Mouse (Mus musculus): ENCODE data around the gene Hrc. TPM values are rescaled to one million over a fixed set of nuclear protein-coding genes. Genes with fewer than 3 reads are reported as not detected.

Gene Hrc
- polyA plus RNA-seq, 1 experiment from 2014 or later: 0.60 TPM

GRCm38 (mm10) chr7:45366652-45367019, 31.5 kb downstream of the Hrc start, which contains the start of gene Ppfia3:
Gene Ppfia3, minus strand, starts transcription at chr7:45367019.
- no peak within 1 kb of the TSS for H3K27ac ChIP-seq (ENCODE audit: low read length)
- peak within 1 kb of the TSS; percentile 63 for H3K9ac ChIP-seq (ENCODE audit: low read depth, low read length)
- no peaks in the 10 kb centered on the region for H3K36me3 ChIP-seq (ENCODE audit: control insufficient read depth, insufficient read depth)
- H3K9me3 ChIP-seq (replicated peaks; ENCODE audit: control insufficient read depth, low read length): no peaks in the 10 kb centered on the region
- H3K4me2 ChIP-seq (ENCODE audit: low read depth, low read length): peak within 1 kb of the TSS; percentile 91
- H3K4me3 ChIP-seq (ENCODE audit: low read depth, low read length): peak within 1 kb of the TSS; percentile 65
- peaks cover 33% of the 10 kb centered on the region for H3K4me1 ChIP-seq (ENCODE audit: control insufficient read depth, low read depth, low read length)
- ATAC-seq (ENCODE audit: low read depth): no peak
- H3K27me3 ChIP-seq (ENCODE audit: control insufficient read depth, insufficient read depth, low read depth, low read length): peaks cover 74% of the 10 kb centered on the region
- WGBS (ENCODE audit: insufficient replicate concordance): 0% methylated on average over 21 of the region's 26 CpGs

GRCm38 (mm10) chr7:45367020-45367880, 32.2 kb downstream of the Hrc start:
- Histone ChIP-seq H3K27me3 (ENCODE audit: control insufficient read depth, insufficient read depth, low read depth, low read length) (peaks cover 68% of the 10 kb centered on the region), H3K9me3 (replicated peaks; ENCODE audit: control insufficient read depth, low read length) (no peaks in the 10 kb centered on the region), H3K4me2 (ENCODE audit: low read depth, low read length) (peak overlapping the region; percentile 91), H3K36me3 (ENCODE audit: control insufficient read depth, insufficient read depth) (no peaks in the 10 kb centered on the region), H3K9ac (ENCODE audit: low read depth, low read length) (peak overlapping the region; percentile 63), H3K27ac (ENCODE audit: low read length) (no peak overlapping the region), H3K4me1 (ENCODE audit: control insufficient read depth, low read depth, low read length) (peaks cover 30% of the 10 kb centered on the region), H3K4me3 (ENCODE audit: low read depth, low read length) (peak overlapping the region; percentile 65)
- peak; percentile 87 for ATAC-seq (ENCODE audit: low read depth)
- WGBS (ENCODE audit: insufficient replicate concordance): under 1% methylated on average over 70 of the region's 70 CpGs

- Histone ChIP-seq H3K9me3 (replicated peaks; ENCODE audit: control insufficient read depth, low read length) (no peaks in the 10 kb centered on the region), H3K4me3 (ENCODE audit: low read depth, low read length) (no peak overlapping the region; the same call in 1 of the 2 replicates), H3K4me1 (ENCODE audit: control insufficient read depth, low read depth, low read length) (peaks cover 28% of the 10 kb centered on the region), H3K36me3 (ENCODE audit: control insufficient read depth, insufficient read depth) (peaks cover 4% of the 10 kb centered on the region; the same call in 1 of the 2 replicates), H3K9ac (ENCODE audit: low read depth, low read length) (no peak overlapping the region), H3K4me2 (ENCODE audit: low read depth, low read length) (0 out of 2 replicates have a peak overlapping the region, but pooled peaks have one; percentile 91), H3K27me3 (ENCODE audit: control insufficient read depth, insufficient read depth, low read depth, low read length) (peaks cover 59% of the 10 kb centered on the region), H3K27ac (ENCODE audit: low read length) (no peak overlapping the region)
- ATAC-seq (ENCODE audit: low read depth): no peak
- WGBS (ENCODE audit: insufficient replicate concordance): 76% methylated on average over 15 of the region's 15 CpGs
Observed at GRCm38 (mm10) chr7:45368178-45368577, 33.1 kb downstream of the Hrc start.

- Histone ChIP-seq H3K4me1 (ENCODE audit: control insufficient read depth, low read depth, low read length) (peaks cover 28% of the 10 kb centered on the region), H3K36me3 (ENCODE audit: control insufficient read depth, insufficient read depth) (peaks cover 4% of the 10 kb centered on the region; the same call in 1 of the 2 replicates), H3K27me3 (ENCODE audit: control insufficient read depth, insufficient read depth, low read depth, low read length) (peaks cover 49% of the 10 kb centered on the region), H3K4me3 (ENCODE audit: low read depth, low read length) (no peak overlapping the region), H3K4me2 (ENCODE audit: low read depth, low read length) (no peak overlapping the region), H3K9ac (ENCODE audit: low read depth, low read length) (no peak overlapping the region), H3K27ac (ENCODE audit: low read length) (no peak overlapping the region), H3K9me3 (replicated peaks; ENCODE audit: control insufficient read depth, low read length) (no peaks in the 10 kb centered on the region)
- 59% methylated on average over 16 of the region's 16 CpGs for WGBS (ENCODE audit: insufficient replicate concordance)
- no peak for ATAC-seq (ENCODE audit: low read depth)
Observed at GRCm38 (mm10) chr7:45369022-45369745, 34.1 kb downstream of the Hrc start.

GRCm38 (mm10) chr7:45369836-45370474, 34.9 kb downstream of the Hrc start:
- Histone ChIP-seq H3K4me3 (ENCODE audit: low read depth, low read length) (peak overlapping the region; percentile 54), H3K4me2 (ENCODE audit: low read depth, low read length) (peak overlapping the region; percentile 74), H3K27ac (ENCODE audit: low read length) (no peak overlapping the region), H3K9ac (ENCODE audit: low read depth, low read length) (peak overlapping the region; percentile 0; the same call in 1 of the 2 replicates), H3K27me3 (ENCODE audit: control insufficient read depth, insufficient read depth, low read depth, low read length) (peaks cover 42% of the 10 kb centered on the region), H3K4me1 (ENCODE audit: control insufficient read depth, low read depth, low read length) (peaks cover 28% of the 10 kb centered on the region), H3K36me3 (ENCODE audit: control insufficient read depth, insufficient read depth) (peaks cover 4% of the 10 kb centered on the region; the same call in 1 of the 2 replicates), H3K9me3 (replicated peaks; ENCODE audit: control insufficient read depth, low read length) (no peaks in the 10 kb centered on the region)
- no peak for ATAC-seq (ENCODE audit: low read depth)
- 8% methylated on average over 52 of the region's 52 CpGs for WGBS (ENCODE audit: insufficient replicate concordance)

GRCm38 (mm10) chr7:45370475-45371311, 35.6 kb downstream of the Hrc start, which contains the start of gene Lin7b:
Gene Lin7b, minus strand, starts transcription at chr7:45370583.
- H3K4me3 ChIP-seq (ENCODE audit: low read depth, low read length): peak within 1 kb of the TSS; percentile 54
- peak; percentile 76 for ATAC-seq (ENCODE audit: low read depth)
- peak within 1 kb of the TSS; percentile 0; the same call in 1 of the 2 replicates for H3K9ac ChIP-seq (ENCODE audit: low read depth, low read length)
- no peak within 1 kb of the TSS for H3K27ac ChIP-seq (ENCODE audit: low read length)
- H3K27me3 ChIP-seq (ENCODE audit: control insufficient read depth, insufficient read depth, low read depth, low read length): peaks cover 34% of the 10 kb centered on the region
- peaks cover 10% of the 10 kb centered on the region for H3K36me3 ChIP-seq (ENCODE audit: control insufficient read depth, insufficient read depth)
- peak within 1 kb of the TSS; percentile 74 for H3K4me2 ChIP-seq (ENCODE audit: low read depth, low read length)
- no peaks in the 10 kb centered on the region for H3K9me3 ChIP-seq (replicated peaks; ENCODE audit: control insufficient read depth, low read length)
- WGBS (ENCODE audit: insufficient replicate concordance): 7% methylated on average over 28 of the region's 28 CpGs
- H3K4me1 ChIP-seq (ENCODE audit: control insufficient read depth, low read depth, low read length): peaks cover 28% of the 10 kb centered on the region

- Histone ChIP-seq H3K27ac (ENCODE audit: low read length) (no peak overlapping the region), H3K36me3 (ENCODE audit: control insufficient read depth, insufficient read depth) (peaks cover 25% of the 10 kb centered on the region), H3K4me3 (ENCODE audit: low read depth, low read length) (no peak overlapping the region), H3K9ac (ENCODE audit: low read depth, low read length) (no peak overlapping the region), H3K27me3 (ENCODE audit: control insufficient read depth, insufficient read depth, low read depth, low read length) (peaks cover 22% of the 10 kb centered on the region), H3K4me2 (ENCODE audit: low read depth, low read length) (no peak overlapping the region), H3K9me3 (replicated peaks; ENCODE audit: control insufficient read depth, low read length) (no peaks in the 10 kb centered on the region), H3K4me1 (ENCODE audit: control insufficient read depth, low read depth, low read length) (peaks cover 19% of the 10 kb centered on the region)
- WGBS (ENCODE audit: insufficient replicate concordance): 74% methylated on average over 5 of the region's 5 CpGs
- ATAC-seq (ENCODE audit: low read depth): no peak
Observed at GRCm38 (mm10) chr7:45372371-45372770, 37.3 kb downstream of the Hrc start.

GRCm38 (mm10) chr7:45374620-45375019, 39.5 kb downstream of the Hrc start:
- Histone ChIP-seq H3K9ac (ENCODE audit: low read depth, low read length) (no peak overlapping the region), H3K4me1 (ENCODE audit: control insufficient read depth, low read depth, low read length) (peaks cover 12% of the 10 kb centered on the region), H3K27ac (ENCODE audit: low read length) (no peak overlapping the region), H3K4me3 (ENCODE audit: low read depth, low read length) (no peak overlapping the region), H3K4me2 (ENCODE audit: low read depth, low read length) (no peak overlapping the region), H3K36me3 (ENCODE audit: control insufficient read depth, insufficient read depth) (peaks cover 40% of the 10 kb centered on the region), H3K27me3 (ENCODE audit: control insufficient read depth, insufficient read depth, low read depth, low read length) (peaks cover 7% of the 10 kb centered on the region), H3K9me3 (replicated peaks; ENCODE audit: control insufficient read depth, low read length) (no peaks in the 10 kb centered on the region)
- no peak for ATAC-seq (ENCODE audit: low read depth)
- WGBS (ENCODE audit: insufficient replicate concordance): 81% methylated on average over 8 of the region's 8 CpGs
